Mouse (Mus musculus) adrenal gland, postnatal 4 days (tissue): ENCODE data around the gene Ttll13. TPM values are rescaled to one million over a fixed set of nuclear protein-coding genes. Genes with fewer than 3 reads are reported as not detected.

ENCODE experiments used
- DNase-seq, 2 experiments: peaks; one replicate each; pipeline ENCODE4 v3.0.0; 2021 to 2022; ENCODE audit warnings: low spot score in 2 of 2, mixed read lengths in 2 of 2
- total RNA-seq, 2 experiments: library from RNA; stranded (reverse); gene quantifications; 2 replicates each; pipeline ENCODE4 v1.2.3; 2021

The Ttll13 gene
- total RNA-seq, 2 experiments from 2014 or later, result 3.2 to 4.5 TPM

- DNase-seq, result no peak
Measured at GRCm38 (mm10) chr7:80264606-80265005, 18.4 kb downstream of the Ttll13 start.

- no peak for DNase-seq
Measured at GRCm38 (mm10) chr7:80267764-80268163, 21.6 kb downstream of the Ttll13 start.

- DNase-seq, result peak; percentile 89 to 90
Measured at GRCm38 (mm10) chr7:80268897-80269750, 22.9 kb downstream of the Ttll13 start, which contains the start of gene Vps33b. Gene Vps33b (plus strand): TSS chr7:80269649.

- DNase-seq, result peak in 1 of 2 experiments; percentile 22
Measured at GRCm38 (mm10) chr7:80269751-80270255, 23.6 kb downstream of the Ttll13 start.

- DNase-seq, result no peak
Measured at GRCm38 (mm10) chr7:80273456-80273855, 27.3 kb downstream of the Ttll13 start.

GRCm38 (mm10) chr7:80276374-80276773 is 30.2 kb downstream of the Ttll13 start:
- no peak for DNase-seq

GRCm38 (mm10) chr7:80280032-80280431 is 33.9 kb downstream of the Ttll13 start:
- DNase-seq, result no peak

- no peak for DNase-seq
Measured at GRCm38 (mm10) chr7:80280998-80281397, 34.8 kb downstream of the Ttll13 start.

GRCm38 (mm10) chr7:80281646-80282045 is 35.5 kb downstream of the Ttll13 start:
- no peak for DNase-seq

- no peak for DNase-seq
Measured at GRCm38 (mm10) chr7:80283226-80283918, 37.2 kb downstream of the Ttll13 start.

GRCm38 (mm10) chr7:80284391-80284790 is 38.2 kb downstream of the Ttll13 start:
- no peak for DNase-seq

GRCm38 (mm10) chr7:80285725-80286124 is 39.5 kb downstream of the Ttll13 start:
- DNase-seq, result no peak

- DNase-seq, result no peak
Measured at GRCm38 (mm10) chr7:80287736-80288135, 41.6 kb downstream of the Ttll13 start.

GRCm38 (mm10) chr7:80294062-80294763 is 48.0 kb downstream of the Ttll13 start, which contains the start of gene Prc1:
Gene Prc1 (plus strand): TSS chr7:80294450.
- peak; percentile 97 to 98 for DNase-seq

GRCm38 (mm10) chr7:80294764-80295648 is 48.8 kb downstream of the Ttll13 start:
- DNase-seq, result no peak

GRCm38 (mm10) chr7:80296462-80296861 is 50.3 kb downstream of the Ttll13 start:
- DNase-seq, result no peak

- DNase-seq, result no peak
Measured at GRCm38 (mm10) chr7:80297041-80297440, 50.9 kb downstream of the Ttll13 start.

GRCm38 (mm10) chr7:80298754-80299153 is 52.6 kb downstream of the Ttll13 start:
- no peak for DNase-seq

- DNase-seq, result no peak
Measured at GRCm38 (mm10) chr7:80299568-80299967, 53.4 kb downstream of the Ttll13 start.

GRCm38 (mm10) chr7:80301522-80301921 is 55.3 kb downstream of the Ttll13 start:
- DNase-seq, result no peak
